Mouse (Mus musculus): ENCODE data around the gene Crb1. TPM values are rescaled to one million over a fixed set of nuclear protein-coding genes. Genes with fewer than 3 reads are reported as not detected.
A peak's percentile ranks its signal among the peaks of the same experiment; 100 is the strongest.

The Crb1 gene
- polyA plus RNA-seq (2012; rRNA removed) (0.01 TPM in 1 of 2 replicates, not detected in the other), polyA plus RNA-seq (2014; fragmentation: Nextera tagmentation; extraction: Ambion mirVana) (not detected in 2 replicates)

GRCm38 (mm10) chr1:139376638-139377286 is at the start of gene Crb1:
TSS of gene Crb1 (minus strand) at chr1:139377100.
- 11% methylated on average over 5 of the region's 5 CpGs for WGBS (ENCODE audit: insufficient replicate concordance)
- H3K9me3 ChIP-seq (ENCODE audit: control insufficient read depth, low read length), result no peaks in the 10 kb centered on the region
- DNase-seq (ENCODE audit: low read depth in 3 of 3, low spot score in 3 of 3), result no peak
- no peak for ATAC-seq (ENCODE audit: insufficient read depth)
- H3K4me2 ChIP-seq (ENCODE audit: low read depth), result no peak within 1 kb of the TSS
- no peak within 1 kb of the TSS for H3K27ac ChIP-seq
- no peak within 1 kb of the TSS for H3K4me3 ChIP-seq (ENCODE audit: insufficient read depth in 1 of 2, low read depth in 2 of 2, low read length in 2 of 2)
- no peaks in the 10 kb centered on the region for H3K4me1 ChIP-seq (replicated peaks; ENCODE audit: control insufficient read depth in 2 of 2, insufficient read depth in 2 of 2, low read length in 1 of 2)
- H3K36me3 ChIP-seq (replicated peaks; ENCODE audit: control insufficient read depth, insufficient read depth, low read depth), result no peaks in the 10 kb centered on the region
- no peak within 1 kb of the TSS for H3K9ac ChIP-seq (replicated peaks)
- TF ChIP-seq EP300 (IDR thresholded peaks at IDR 0.05; ENCODE audit: low read depth), result no peak
- TF ChIP-seq CTCF (IDR thresholded peaks at IDR 0.05; ENCODE audit: low read depth), result no peak
- no peaks in the 10 kb centered on the region for H3K27me3 ChIP-seq (ENCODE audit: control insufficient read depth, insufficient read depth, low read length)

DNA sequence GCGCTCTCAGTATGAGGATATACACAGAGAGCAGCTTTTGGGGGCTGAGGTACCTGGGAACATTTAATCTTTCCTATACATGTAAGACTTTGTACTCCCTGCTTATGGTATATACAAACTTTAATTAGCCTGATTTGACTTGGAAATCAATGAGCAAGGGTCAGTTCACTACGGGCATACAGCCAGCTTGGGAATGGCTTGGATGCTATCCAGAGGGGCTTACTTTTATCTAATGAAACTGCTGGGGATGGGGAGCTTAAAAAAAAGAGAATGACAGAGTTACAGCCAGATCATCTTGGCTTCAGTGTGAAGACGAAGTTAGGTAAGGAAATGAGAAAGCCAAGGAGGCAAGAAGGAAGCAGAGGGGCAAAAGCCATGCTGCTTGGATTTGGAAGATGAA is 48.1 kb upstream of the Crb1 start:
- Histone ChIP-seq H3K36me3 (replicated peaks; ENCODE audit: control insufficient read depth, insufficient read depth, low read depth) (peaks cover 6% of the 10 kb centered on the region), H3K4me2 (ENCODE audit: low read depth) (peak overlapping the region; percentile 51), H3K4me1 (replicated peaks; ENCODE audit: control insufficient read depth in 2 of 2, insufficient read depth in 2 of 2, low read length in 1 of 2) (peaks cover 15 to 18% of the 10 kb centered on the region in 2 experiments), H3K27me3 (ENCODE audit: control insufficient read depth, insufficient read depth, low read length) (no peaks in the 10 kb centered on the region), H3K27ac (no peak overlapping the region), H3K9ac (replicated peaks) (0 out of 2 replicates have a peak overlapping the region, but pooled peaks have one; percentile 24), H3K4me3 (ENCODE audit: insufficient read depth in 1 of 2, low read depth in 2 of 2, low read length in 2 of 2) (no peak overlapping the region; a peak in 1 of 4 replicates), H3K9me3 (ENCODE audit: control insufficient read depth, low read length) (no peaks in the 10 kb centered on the region)
- no peak for ATAC-seq (ENCODE audit: insufficient read depth)
- DNase-seq (ENCODE audit: low read depth in 3 of 3, low spot score in 3 of 3), result no peak
- TF ChIP-seq CTCF (IDR thresholded peaks at IDR 0.05; ENCODE audit: low read depth), result no peak
- no peak for TF ChIP-seq EP300 (IDR thresholded peaks at IDR 0.05; ENCODE audit: low read depth)
- 69% methylated on average over 3 of the region's 3 CpGs for WGBS (ENCODE audit: insufficient replicate concordance)

- Histone ChIP-seq H3K36me3 (replicated peaks; ENCODE audit: control insufficient read depth, insufficient read depth, low read depth) (peaks cover under 1% of the 10 kb centered on the region), H3K9me3 (ENCODE audit: control insufficient read depth, low read length) (no peaks in the 10 kb centered on the region), H3K27ac (no peak overlapping the region), H3K27me3 (ENCODE audit: control insufficient read depth, insufficient read depth, low read length) (no peaks in the 10 kb centered on the region), H3K4me2 (ENCODE audit: low read depth) (peak overlapping the region; percentile 93), H3K9ac (replicated peaks) (peak overlapping the region; percentile 23), H3K4me1 (replicated peaks; ENCODE audit: control insufficient read depth in 2 of 2, insufficient read depth in 2 of 2, low read length in 1 of 2) (peaks cover 15 to 18% of the 10 kb centered on the region in 2 experiments), H3K4me3 (ENCODE audit: insufficient read depth in 1 of 2, low read depth in 2 of 2, low read length in 2 of 2) (peak overlapping the region; percentile 42 to 97)
- ATAC-seq (ENCODE audit: insufficient read depth), result no peak
- TF ChIP-seq EP300 (IDR thresholded peaks at IDR 0.05; ENCODE audit: low read depth), result no peak
- TF ChIP-seq CTCF (IDR thresholded peaks at IDR 0.05; ENCODE audit: low read depth), result no peak
- WGBS (ENCODE audit: insufficient replicate concordance), result 20% methylated on average over 10 of the region's 10 CpGs
- DNase-seq (ENCODE audit: low read depth in 3 of 3, low spot score in 3 of 3), result no peak
Measured at GRCm38 (mm10) chr1:139423931-139424330, 47.0 kb upstream of the Crb1 start.

- Histone ChIP-seq H3K4me2 (ENCODE audit: low read depth) (peak overlapping the region; percentile 93), H3K9me3 (ENCODE audit: control insufficient read depth, low read length) (no peaks in the 10 kb centered on the region), H3K4me3 (ENCODE audit: insufficient read depth in 1 of 2, low read depth in 2 of 2, low read length in 2 of 2) (peak overlapping the region; percentile 97), H3K4me1 (replicated peaks; ENCODE audit: control insufficient read depth in 2 of 2, insufficient read depth in 2 of 2, low read length in 1 of 2) (peaks cover 15 to 18% of the 10 kb centered on the region in 2 experiments), H3K9ac (replicated peaks) (peak overlapping the region; percentile 98), H3K27me3 (ENCODE audit: control insufficient read depth, insufficient read depth, low read length) (no peaks in the 10 kb centered on the region), H3K36me3 (replicated peaks; ENCODE audit: control insufficient read depth, insufficient read depth, low read depth) (no peaks in the 10 kb centered on the region), H3K27ac (no peak overlapping the region)
- 28% methylated on average over 10 of the region's 10 CpGs for WGBS (ENCODE audit: insufficient replicate concordance)
- no peak for TF ChIP-seq EP300 (IDR thresholded peaks at IDR 0.05; ENCODE audit: low read depth)
- TF ChIP-seq CTCF (IDR thresholded peaks at IDR 0.05; ENCODE audit: low read depth), result no peak
- ATAC-seq (ENCODE audit: insufficient read depth) (no peak), DNase-seq (ENCODE audit: low read depth in 3 of 3, low spot score in 3 of 3) (no peak)
Measured at GRCm38 (mm10) chr1:139422941-139423340, 46.0 kb upstream of the Crb1 start.

All from liver, embryonic 14.5 days (tissue).